Mouse (Mus musculus) hindbrain, embryonic 12.5 days (tissue): ENCODE measurements around the gene Hsf2. TPM values are rescaled to one million over a fixed set of nuclear protein-coding genes. Genes with fewer than 3 reads are reported as not detected.
"Not testable (repeated sequence)": the region's sequence is repeated elsewhere in the genome, so short reads cannot be mapped to it uniquely, and the experiment has no call there.

Experiments
- ATAC-seq: fragments of 200-750 bp; cut with Nextera tagmentation; 2 replicates; pipeline ENCODE4 v1.8.0; 2017; ENCODE audit warnings: moderate TSS enrichment; ENCODE audit not compliant: low FRiP score
- H3K27ac ChIP-seq: fragments of 300-500 bp; sonication (generic); 2 replicates; pipeline ENCODE4 v1.5.1; 2016; ENCODE audit warnings: mild to moderate bottlenecking
- H3K27me3 ChIP-seq: fragments of 300-500 bp; sonication (generic); 2 replicates; pipeline ENCODE4 v1.6.1; 2016; ENCODE audit warnings: mild to moderate bottlenecking
- H3K36me3 ChIP-seq: fragments of 300-500 bp; sonication (generic); 2 replicates; pipeline ENCODE4 v1.6.1; 2016; ENCODE audit warnings: mild to moderate bottlenecking
- H3K4me1 ChIP-seq: fragments of 300-500 bp; sonication (generic); 2 replicates; pipeline ENCODE4 v1.6.1; 2016
- H3K4me2 ChIP-seq: fragments of 300-500 bp; sonication (generic); replicated peaks from 2 replicates; pipeline ENCODE4 v1.6.1; 2016; ENCODE audit warnings: mild to moderate bottlenecking
- H3K4me3 ChIP-seq: fragments of 300-500 bp; sonication (generic); 2 replicates; pipeline ENCODE4 v1.5.1; 2016; ENCODE audit warnings: mild to moderate bottlenecking
- H3K9ac ChIP-seq: fragments of 300-500 bp; sonication (generic); 2 replicates; pipeline ENCODE4 v1.6.1; 2016; ENCODE audit warnings: mild to moderate bottlenecking, moderate library complexity
- H3K9me3 ChIP-seq: fragments of 300-500 bp; sonication (generic); replicated peaks from 2 replicates; pipeline ENCODE4 v1.6.1; 2016; ENCODE audit warnings: mild to moderate bottlenecking
- WGBS: fragments of 180-500 bp; shearing (Covaris S2); methylation state at CpG from one replicate; pipeline ENCODE4 v1.1.7; 2016; 5-methylcytosine and 5-hydroxymethylcytosine counted together
- polyA plus RNA-seq: library from polyadenylated mRNA; unstranded; fragments of >200 nt; fragmentation: Nextera tagmentation; extraction: Ambion mirVana; gene quantifications from 2 replicates; pipeline ENCODE4 v1.2.1, GENCODE M21; 2016

The Hsf2 gene
- polyA plus RNA-seq = 69.7 and 73.1 TPM in 2 replicates

DNA sequence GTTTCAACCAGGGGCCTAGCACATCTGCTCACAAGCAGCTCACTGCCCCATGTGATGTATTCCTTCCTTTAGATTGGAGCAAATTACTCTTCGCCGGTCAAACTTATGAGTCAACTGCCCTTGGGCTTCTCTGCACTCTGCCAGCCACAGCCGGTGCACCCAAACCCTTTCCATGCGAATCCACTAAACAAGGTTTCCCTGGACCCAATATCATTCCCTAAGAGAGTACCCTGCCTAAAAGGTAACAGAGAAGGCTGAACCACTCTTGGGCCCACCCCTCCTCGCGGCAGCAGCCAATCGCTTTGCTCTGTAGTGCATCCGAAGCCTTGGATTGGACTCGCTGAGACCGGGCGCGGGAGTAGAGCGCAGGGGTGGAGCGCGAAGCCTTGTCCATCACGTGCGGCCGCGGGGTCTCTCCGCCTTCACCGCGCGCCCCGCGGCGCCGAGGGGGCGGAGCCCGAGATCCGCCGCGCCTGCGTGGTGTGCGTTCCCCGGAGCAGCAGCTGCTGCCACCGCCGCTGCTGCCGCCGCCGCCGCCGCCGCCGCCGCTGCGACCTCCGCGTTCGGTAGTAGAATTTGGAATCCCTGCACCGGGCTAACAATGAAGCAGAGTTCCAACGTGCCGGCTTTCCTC, at the start of gene Hsf2:
TSS of gene Hsf2 (plus strand) at position 478 of the 634 bp plus-strand sequence.
- Histone ChIP-seq H3K27ac (peak within 1 kb of the TSS; percentile 98), H3K9ac (peak within 1 kb of the TSS; percentile 94), H3K4me3 (peak within 1 kb of the TSS; percentile 89), H3K36me3 (no peaks in the 10 kb centered on the region), H3K27me3 (no peaks in the 10 kb centered on the region), H3K4me2 (peak within 1 kb of the TSS; percentile 63), H3K4me1 (peaks cover 12% of the 10 kb centered on the region), H3K9me3 (no peaks in the 10 kb centered on the region)
- ATAC-seq = peak; percentile 99
- 2% methylated on average over 35 of the region's 52 CpGs for WGBS

DNA sequence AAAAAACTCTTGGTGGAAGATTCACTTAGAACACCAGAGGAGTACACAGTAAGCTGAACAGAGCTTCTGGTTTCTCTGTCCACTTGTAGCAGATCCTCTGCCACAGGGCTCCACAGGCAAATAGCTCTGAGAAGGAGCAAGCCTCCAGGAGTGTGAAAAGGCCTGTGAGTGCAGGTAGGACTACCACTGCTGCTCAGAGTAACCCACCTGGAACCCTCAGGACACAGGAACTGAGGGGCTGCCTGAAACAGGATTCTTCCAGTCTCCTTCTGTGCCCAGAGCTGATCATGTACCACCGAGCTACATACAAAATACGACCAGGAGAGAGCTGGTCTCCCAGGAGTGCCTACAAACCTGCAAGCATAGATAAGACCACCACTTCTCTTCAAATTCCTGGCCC, 48.3 kb upstream of the Hsf2 start:
- no peak overlapping the region for H3K4me2 ChIP-seq
- peak; percentile 36; the same call in 1 of the 2 replicates for ATAC-seq
- no peaks in the 10 kb centered on the region for H3K36me3 ChIP-seq
- no peaks in the 10 kb centered on the region for H3K27me3 ChIP-seq
- H3K9ac ChIP-seq = no peak overlapping the region
- no peaks in the 10 kb centered on the region for H3K9me3 ChIP-seq
- no peak overlapping the region for H3K27ac ChIP-seq
- H3K4me3 ChIP-seq = no peak overlapping the region
- no peaks in the 10 kb centered on the region for H3K4me1 ChIP-seq
- WGBS = 92% methylated on average over 2 of the region's 2 CpGs

DNA sequence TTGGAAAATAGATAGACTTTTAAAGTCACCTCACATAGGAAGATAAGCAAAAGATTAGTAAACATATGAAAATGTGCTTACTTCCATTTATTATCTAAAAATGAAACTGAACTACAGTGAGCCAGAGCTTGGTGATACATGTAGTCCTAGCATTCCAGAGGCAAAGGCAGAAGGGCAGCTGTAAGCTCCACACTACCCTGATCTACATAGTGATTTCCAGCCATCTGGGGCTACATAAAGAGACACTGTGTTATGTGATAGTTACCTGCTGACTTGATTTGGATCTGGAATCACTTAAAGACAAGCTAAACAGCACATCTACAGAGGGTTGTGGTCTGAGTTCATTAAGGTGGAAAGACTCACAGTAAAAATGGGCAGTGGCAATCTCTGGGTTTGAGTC, 45.1 kb upstream of the Hsf2 start:
- no peak overlapping the region for H3K4me3 ChIP-seq
- no peaks in the 10 kb centered on the region for H3K27me3 ChIP-seq
- H3K9me3 ChIP-seq = no peaks in the 10 kb centered on the region
- no peaks in the 10 kb centered on the region for H3K36me3 ChIP-seq
- no peak overlapping the region for H3K4me2 ChIP-seq
- H3K4me1 ChIP-seq = no peaks in the 10 kb centered on the region
- no peak overlapping the region for H3K9ac ChIP-seq
- H3K27ac ChIP-seq = no peak overlapping the region
- ATAC-seq = no peak

DNA sequence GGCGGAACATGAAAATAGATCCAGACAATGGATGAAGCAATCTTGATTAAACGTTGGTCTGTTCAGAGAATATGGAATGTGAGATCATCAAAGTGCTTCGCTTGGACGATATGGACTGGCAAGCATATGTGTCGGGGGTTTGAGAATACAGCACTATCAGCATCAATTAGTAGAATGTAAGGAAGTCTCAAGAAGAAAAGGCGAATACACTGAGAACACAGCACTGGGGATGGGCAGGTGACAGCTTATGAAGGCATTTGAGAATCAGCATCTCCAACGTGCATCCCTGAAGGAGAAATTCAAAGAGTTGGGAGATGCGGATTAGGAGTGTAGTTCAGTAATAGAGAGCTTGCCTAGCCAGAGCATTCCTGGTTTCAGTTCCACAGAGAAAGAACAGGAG, 41.8 kb upstream of the Hsf2 start:
- no peak for ATAC-seq
- 72% methylated on average over 8 of the region's 8 CpGs for WGBS
- Histone ChIP-seq H3K27ac (no peak overlapping the region), H3K27me3 (no peaks in the 10 kb centered on the region), H3K4me1 (no peaks in the 10 kb centered on the region), H3K4me3 (no peak overlapping the region), H3K9ac (no peak overlapping the region), H3K9me3 (no peaks in the 10 kb centered on the region), H3K4me2 (no peak overlapping the region), H3K36me3 (no peaks in the 10 kb centered on the region)

DNA sequence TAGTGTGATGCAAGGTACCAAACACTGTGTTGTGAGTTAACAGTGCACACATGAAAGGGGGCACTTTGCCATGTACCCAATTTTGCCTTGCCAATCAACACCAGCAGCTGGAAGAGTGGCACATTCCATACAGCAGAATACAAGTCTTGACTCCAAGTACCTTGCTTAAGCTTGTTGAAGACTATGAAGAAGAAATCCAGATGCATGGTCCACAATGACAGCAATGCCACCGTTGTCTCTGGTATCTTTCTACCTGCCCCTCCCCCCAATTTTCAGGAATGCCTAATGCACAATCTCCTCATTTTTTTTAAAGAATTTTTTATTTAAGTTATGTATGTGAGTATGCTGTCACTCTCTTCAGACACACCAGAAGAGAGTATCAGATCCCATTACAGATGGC, 40.5 kb upstream of the Hsf2 start:
- whole genome bisulfite sequencing = 88% methylated on average over 1 of the region's 1 CpGs
- no peak overlapping the region for H3K27ac ChIP-seq
- H3K9ac ChIP-seq = no peak overlapping the region
- H3K36me3 ChIP-seq = no peaks in the 10 kb centered on the region
- no peak for ATAC-seq
- H3K4me2 ChIP-seq = no peak overlapping the region
- H3K4me3 ChIP-seq = no peak overlapping the region
- H3K9me3 ChIP-seq = no peaks in the 10 kb centered on the region
- no peaks in the 10 kb centered on the region for H3K4me1 ChIP-seq
- no peaks in the 10 kb centered on the region for H3K27me3 ChIP-seq

DNA sequence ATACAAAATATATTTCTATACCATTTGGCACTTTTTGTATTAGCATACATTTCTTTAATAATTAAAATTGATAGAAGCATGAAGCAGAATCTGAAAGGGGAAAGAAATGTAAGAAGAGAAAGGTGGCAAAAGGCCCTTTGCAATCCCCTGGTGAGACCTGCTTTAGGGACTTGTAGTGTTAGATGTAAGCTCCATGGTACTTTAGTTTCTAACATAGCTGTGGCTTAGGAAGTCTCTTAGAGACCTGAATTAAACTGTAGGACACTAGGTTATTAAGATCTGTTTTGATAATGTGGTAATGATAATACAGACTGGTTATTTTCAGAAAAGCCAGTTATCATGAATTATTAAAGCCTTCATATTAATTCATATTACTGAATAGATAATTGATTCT, 38.5 kb upstream of the Hsf2 start:
- H3K4me1 ChIP-seq = no peaks in the 10 kb centered on the region
- no peaks in the 10 kb centered on the region for H3K27me3 ChIP-seq
- H3K9ac ChIP-seq = no peak overlapping the region
- ATAC-seq = no peak
- no peak overlapping the region for H3K4me3 ChIP-seq
- H3K9me3 ChIP-seq = no peaks in the 10 kb centered on the region
- no peak overlapping the region for H3K4me2 ChIP-seq
- no peaks in the 10 kb centered on the region for H3K36me3 ChIP-seq
- H3K27ac ChIP-seq = no peak overlapping the region

DNA sequence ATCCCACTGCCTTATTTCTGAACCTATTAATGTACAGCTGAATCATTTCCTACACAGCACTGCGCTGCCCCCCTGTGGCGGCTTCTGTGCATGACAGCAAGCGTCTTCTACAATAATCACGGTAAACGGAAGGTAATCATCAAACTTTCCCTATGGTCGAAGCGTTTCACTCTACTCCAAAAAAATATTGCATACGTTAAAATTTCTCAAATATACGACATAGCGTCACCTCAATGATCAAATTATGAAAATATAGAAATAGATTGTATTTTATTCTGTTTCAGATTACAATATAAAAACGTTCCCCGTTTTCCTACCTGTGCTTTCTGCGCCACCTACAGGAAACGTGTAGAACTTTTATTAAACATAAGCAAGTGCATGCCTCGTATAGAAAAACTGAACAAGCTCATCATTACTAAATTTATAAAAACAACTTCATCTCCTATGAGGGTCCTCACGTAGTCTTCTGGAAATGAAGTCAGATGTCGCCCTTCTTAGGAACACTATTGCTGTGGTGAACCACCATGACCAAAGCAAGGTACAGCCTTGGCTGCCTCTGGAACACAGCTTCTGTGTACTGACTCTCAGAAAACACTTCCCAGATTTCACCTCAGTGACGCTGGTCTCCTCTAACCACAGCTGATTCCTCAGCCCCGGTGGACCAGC, 38.0 kb upstream of the Hsf2 start:
- Histone ChIP-seq H3K27ac (no peak overlapping the region), H3K4me3 (peak overlapping the region; percentile 21), H3K4me2 (peak overlapping the region; percentile 40), H3K9ac (no peak overlapping the region), H3K9me3 (no peaks in the 10 kb centered on the region), H3K4me1 (no peaks in the 10 kb centered on the region), H3K36me3 (no peaks in the 10 kb centered on the region), H3K27me3 (no peaks in the 10 kb centered on the region)
- WGBS = 5% methylated on average over 19 of the region's 19 CpGs
- ATAC-seq = peak; percentile 60; the same call in 1 of the 2 replicates

DNA sequence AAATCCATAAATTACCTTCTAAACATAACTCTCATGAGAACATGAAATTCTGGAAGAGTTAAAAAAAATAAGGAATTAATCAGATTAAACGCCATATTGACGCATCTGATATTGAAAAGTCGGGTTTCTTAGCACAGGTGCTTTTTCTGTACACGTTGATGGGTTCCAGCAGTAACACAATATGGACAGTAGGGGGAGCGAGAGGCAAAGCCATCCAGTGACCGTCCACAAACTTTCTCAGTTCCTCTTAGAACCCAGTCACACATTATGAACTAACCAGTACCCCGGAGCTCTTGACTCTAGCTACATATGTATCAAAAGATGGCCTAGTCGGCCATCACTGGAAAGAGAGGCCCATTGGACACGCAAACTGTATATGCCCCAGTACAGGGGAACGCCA, 22.9 kb upstream of the Hsf2 start:
- 25% methylated on average over 10 of the region's 10 CpGs for WGBS

DNA sequence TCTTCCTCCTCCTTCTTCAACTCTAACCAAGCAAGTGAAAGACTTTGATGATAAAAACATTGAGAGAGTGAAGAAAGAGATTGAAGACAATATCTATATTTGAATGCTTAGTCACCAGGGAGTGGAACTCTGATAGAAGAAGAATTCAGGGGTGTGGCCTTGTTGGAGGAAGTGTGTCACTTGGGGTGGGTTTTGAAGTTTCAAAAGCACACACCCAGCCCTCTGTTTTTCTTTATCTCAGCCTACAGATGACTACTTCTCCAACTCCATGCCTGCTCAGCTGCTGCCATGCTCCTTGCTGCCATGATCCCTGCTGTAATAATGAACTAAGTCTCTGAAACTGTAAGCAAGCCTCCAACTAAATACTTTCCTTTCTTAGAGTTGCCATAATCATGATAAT, 20.4 kb upstream of the Hsf2 start:
- H3K9ac ChIP-seq = no peak overlapping the region
- H3K9me3 ChIP-seq = no peaks in the 10 kb centered on the region
- H3K27ac ChIP-seq = no peak overlapping the region
- no peak overlapping the region for H3K4me3 ChIP-seq
- no peaks in the 10 kb centered on the region for H3K36me3 ChIP-seq
- no peak for ATAC-seq
- H3K27me3 ChIP-seq = no peaks in the 10 kb centered on the region
- no peak overlapping the region for H3K4me2 ChIP-seq
- no peaks in the 10 kb centered on the region for H3K4me1 ChIP-seq

More for the DNA sequence above, 22.9 kb upstream of the Hsf2 start:
- not testable (repeated sequence) for H3K36me3 ChIP-seq, H3K9ac ChIP-seq, H3K4me1 ChIP-seq, H3K9me3 ChIP-seq, H3K27me3 ChIP-seq, H3K27ac ChIP-seq, H3K4me2 ChIP-seq, H3K4me3 ChIP-seq
- peak; percentile 52; the same call in 1 of the 2 replicates for ATAC-seq

DNA sequence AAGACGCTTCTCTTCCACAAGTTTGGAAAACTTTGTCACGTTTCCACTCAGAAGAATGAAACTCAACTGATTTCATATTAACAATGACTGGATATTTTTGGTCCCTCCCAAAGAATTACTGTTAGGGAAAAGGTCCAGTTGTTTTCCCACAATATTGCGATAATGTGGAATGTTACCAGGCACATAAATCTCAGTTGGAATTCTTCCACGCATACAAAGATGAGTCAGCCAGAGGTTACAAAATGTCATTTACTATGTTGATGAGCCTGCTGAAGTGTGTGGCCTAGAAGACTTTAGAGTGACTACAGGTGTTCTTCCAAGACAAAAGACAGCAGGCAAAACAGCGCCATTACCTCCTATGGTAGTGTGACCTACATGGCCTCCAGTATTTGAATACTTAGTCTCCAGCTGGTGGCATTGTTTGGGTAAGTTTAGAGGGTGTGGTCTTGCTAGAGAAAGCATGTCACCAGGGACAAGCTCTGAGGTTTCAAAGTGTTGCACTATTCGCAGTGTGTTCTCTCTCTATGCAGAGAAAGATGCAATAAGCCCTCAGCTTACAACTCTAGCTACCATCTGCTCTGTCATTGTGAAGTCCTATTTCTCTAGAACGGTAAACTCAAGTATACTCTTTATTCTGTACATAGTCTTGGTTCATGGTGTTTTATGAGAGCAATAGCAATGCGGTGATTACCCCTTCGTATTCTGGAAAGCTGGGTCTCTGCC, 8.9 kb upstream of the Hsf2 start:
- H3K9me3 ChIP-seq = no peaks in the 10 kb centered on the region
- H3K36me3 ChIP-seq = no peaks in the 10 kb centered on the region
- H3K9ac ChIP-seq = no peak overlapping the region
- ATAC-seq = no peak
- no peak overlapping the region for H3K27ac ChIP-seq
- no peak overlapping the region for H3K4me2 ChIP-seq
- no peaks in the 10 kb centered on the region for H3K27me3 ChIP-seq
- no peaks in the 10 kb centered on the region for H3K4me1 ChIP-seq
- 71% methylated on average over 9 of the region's 9 CpGs for WGBS
- no peak overlapping the region for H3K4me3 ChIP-seq

DNA sequence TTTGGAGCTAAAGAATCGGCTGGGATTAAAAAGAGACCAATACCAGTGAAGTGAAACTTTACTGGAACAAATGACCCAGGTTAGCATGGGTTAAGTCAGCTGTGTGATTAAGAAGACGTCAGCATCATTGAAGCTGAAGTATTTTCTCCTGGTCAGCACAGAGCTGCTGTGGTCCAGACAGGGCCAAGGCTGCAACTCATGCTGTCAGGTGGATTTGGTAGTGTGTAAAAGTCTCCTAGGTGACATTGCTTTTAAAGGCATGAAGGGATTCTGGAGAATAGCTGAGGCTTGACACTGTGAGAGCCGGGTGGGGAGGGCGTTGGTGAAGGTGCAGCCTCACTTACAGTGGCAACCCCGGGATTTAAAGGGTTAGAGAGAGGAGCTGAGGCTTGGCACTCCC, 4.5 kb upstream of the Hsf2 start:
- Histone ChIP-seq H3K9me3 (no peaks in the 10 kb centered on the region), H3K4me2 (no peak overlapping the region), H3K27me3 (no peaks in the 10 kb centered on the region), H3K9ac (no peak overlapping the region), H3K27ac (no peak overlapping the region), H3K4me3 (no peak overlapping the region), H3K36me3 (no peaks in the 10 kb centered on the region), H3K4me1 (no peaks in the 10 kb centered on the region)
- WGBS = 38% methylated on average over 5 of the region's 5 CpGs
- ATAC-seq = no peak

DNA sequence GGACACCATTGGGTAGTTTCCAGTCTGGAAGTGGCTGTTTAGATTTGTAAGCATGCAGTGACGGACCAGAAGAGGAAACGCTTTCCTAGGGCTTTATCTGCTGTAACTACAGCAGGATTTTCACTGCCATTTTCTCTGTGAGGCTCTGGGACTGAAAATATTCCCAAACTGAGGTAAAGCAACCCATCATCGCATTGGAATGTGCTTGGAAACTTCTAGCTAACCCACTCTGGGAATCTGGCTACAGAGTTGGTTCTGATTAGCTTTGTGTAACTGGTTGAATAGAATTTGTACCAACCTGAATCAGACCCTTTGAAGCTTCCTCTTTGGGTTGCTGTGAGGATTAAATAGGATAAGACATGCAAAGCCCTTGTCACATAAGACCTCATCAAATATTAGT, 1.4 kb upstream of the Hsf2 start:
- Histone ChIP-seq H3K27ac (no peak overlapping the region), H3K36me3 (no peaks in the 10 kb centered on the region), H3K4me1 (peaks cover 9% of the 10 kb centered on the region), H3K9ac (no peak overlapping the region), H3K9me3 (no peaks in the 10 kb centered on the region), H3K4me2 (no peak overlapping the region), H3K4me3 (no peak overlapping the region), H3K27me3 (no peaks in the 10 kb centered on the region)
- no peak for ATAC-seq
- 84% methylated on average over 3 of the region's 3 CpGs for WGBS
